Mouse (Mus musculus) embryo, embryonic 9.5 days (tissue): ENCODE measurements around the gene Fam57a.

Experiments used
- DNase-seq: peaks from one replicate; pipeline ENCODE4 v3.0.0-alpha.2; 2017; ENCODE audit errors: extremely low spot score

The Fam57a gene

GRCm38 (mm10) chr11:76179495-76180145, at the start of gene Fam57a, which contains the start of gene Vps53:
Gene Fam57a, plus strand, starts transcription at chr11:76179671.
Gene Vps53, minus strand, starts transcription at chr11:76179647.
- DNase-seq: peak; percentile 88

- no peak for DNase-seq
Observed at GRCm38 (mm10) chr11:76130859-76131258, 48.6 kb upstream of the Fam57a start.

GRCm38 (mm10) chr11:76135641-76136437, 43.6 kb upstream of the Fam57a start:
- DNase-seq: no peak

- DNase-seq: no peak
Observed at GRCm38 (mm10) chr11:76137996-76138395, 41.5 kb upstream of the Fam57a start.

GRCm38 (mm10) chr11:76144386-76144785, 35.1 kb upstream of the Fam57a start:
- DNase-seq: no peak

GRCm38 (mm10) chr11:76145169-76145568, 34.3 kb upstream of the Fam57a start:
- no peak for DNase-seq

- DNase-seq: no peak
Observed at GRCm38 (mm10) chr11:76146187-76147010, 33.1 kb upstream of the Fam57a start.

- DNase-seq: no peak
Observed at GRCm38 (mm10) chr11:76148055-76149008, 31.1 kb upstream of the Fam57a start.

- no peak for DNase-seq
Observed at GRCm38 (mm10) chr11:76150980-76151379, 28.5 kb upstream of the Fam57a start.

GRCm38 (mm10) chr11:76153236-76153951, 26.1 kb upstream of the Fam57a start:
- no peak for DNase-seq

- DNase-seq: no peak
Observed at GRCm38 (mm10) chr11:76154200-76154599, 25.3 kb upstream of the Fam57a start.

- DNase-seq: no peak
Observed at GRCm38 (mm10) chr11:76154861-76155260, 24.6 kb upstream of the Fam57a start.

- no peak for DNase-seq
Observed at GRCm38 (mm10) chr11:76158375-76158774, 21.1 kb upstream of the Fam57a start.

GRCm38 (mm10) chr11:76160251-76160650, 19.2 kb upstream of the Fam57a start:
- no peak for DNase-seq

GRCm38 (mm10) chr11:76166657-76167056, 12.8 kb upstream of the Fam57a start:
- DNase-seq: no peak

- peak; percentile 68 for DNase-seq
Observed at GRCm38 (mm10) chr11:76167079-76167765, 12.2 kb upstream of the Fam57a start.

GRCm38 (mm10) chr11:76168976-76169375, 10.5 kb upstream of the Fam57a start:
- DNase-seq: no peak

GRCm38 (mm10) chr11:76170207-76170606, 9.3 kb upstream of the Fam57a start:
- DNase-seq: no peak

- DNase-seq: peak; percentile 36
Observed at GRCm38 (mm10) chr11:76178726-76179494, 561 bp upstream of the Fam57a start.
